Mouse (Mus musculus): ENCODE measurements around the gene Tpp2. TPM values are rescaled to one million over a fixed set of nuclear protein-coding genes. Genes with fewer than 3 reads are reported as not detected.
"Not testable (repeated sequence)": the region's sequence is repeated elsewhere in the genome, so short reads cannot be mapped to it uniquely, and the experiment has no call there.

Gene Tpp2
- total RNA-seq, 2 experiments from 2014 or later = 30.5 to 36.6 TPM

DNA sequence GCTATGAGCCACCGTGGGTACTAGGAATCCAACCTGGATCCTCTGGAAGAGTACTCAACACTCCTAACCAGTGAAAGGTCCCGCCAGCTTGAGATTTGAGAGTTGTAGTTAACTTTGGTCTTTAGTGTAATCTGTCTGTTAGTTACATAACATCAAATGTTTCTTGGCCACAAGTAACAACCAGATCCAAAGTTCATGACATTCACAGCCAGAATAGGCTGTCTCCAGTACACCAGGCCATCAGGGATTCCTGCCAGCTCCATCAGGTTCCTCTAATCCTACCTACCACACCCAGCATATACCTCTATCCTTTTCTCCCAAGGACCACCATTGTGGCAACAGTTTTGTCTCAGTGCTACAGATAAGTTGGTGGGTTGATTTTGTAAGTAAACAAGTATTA, 82.1 kb downstream of the Tpp2 start:
- no peak for DNase-seq (ENCODE audit: low spot score)

DNA sequence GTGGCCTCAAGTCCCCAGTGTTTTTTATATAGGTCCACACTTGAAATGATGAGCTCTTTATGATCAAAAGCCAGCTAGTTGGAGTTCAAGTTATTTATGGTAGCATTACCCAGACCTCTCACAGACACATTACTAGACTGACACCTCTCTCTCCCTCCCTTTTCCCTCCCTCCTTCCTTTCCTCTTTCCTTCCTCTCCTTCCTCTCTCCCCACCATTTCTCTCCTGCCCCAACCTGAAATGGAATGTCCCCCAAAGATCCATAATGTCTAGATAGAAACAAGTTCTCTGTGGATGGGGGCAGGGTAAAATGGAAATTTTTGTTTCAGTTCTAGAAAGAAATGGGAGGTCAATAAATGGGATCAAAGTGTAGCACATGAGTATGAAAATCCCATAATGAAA, 86.5 kb downstream of the Tpp2 start, which contains the start of gene Mettl21c:
Mettl21c (minus strand) TSS at position 101 of the 400 bp plus-strand sequence.
- DNase-seq (ENCODE audit: low spot score) = no peak

DNA sequence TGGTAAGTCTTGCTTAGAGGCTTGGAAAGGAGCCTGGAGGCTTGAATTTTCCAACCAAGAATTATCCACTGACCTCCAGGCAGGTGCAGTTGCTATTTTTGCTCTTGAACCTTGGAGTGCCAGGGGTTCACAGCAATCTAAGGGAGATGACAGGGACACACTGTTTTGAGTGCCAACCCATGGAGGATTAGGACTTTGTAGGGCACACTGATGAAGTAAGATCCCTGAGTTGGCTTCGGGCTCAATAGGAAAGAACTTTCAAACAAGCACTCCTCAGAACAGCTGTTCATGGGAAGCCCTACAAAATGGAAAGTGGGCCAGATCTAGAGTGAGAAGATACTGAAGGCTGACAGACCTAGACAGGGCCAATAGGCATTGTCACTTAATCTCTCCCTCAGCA, 89.2 kb downstream of the Tpp2 start:
- peak; percentile 75 for DNase-seq (ENCODE audit: low spot score)

DNA sequence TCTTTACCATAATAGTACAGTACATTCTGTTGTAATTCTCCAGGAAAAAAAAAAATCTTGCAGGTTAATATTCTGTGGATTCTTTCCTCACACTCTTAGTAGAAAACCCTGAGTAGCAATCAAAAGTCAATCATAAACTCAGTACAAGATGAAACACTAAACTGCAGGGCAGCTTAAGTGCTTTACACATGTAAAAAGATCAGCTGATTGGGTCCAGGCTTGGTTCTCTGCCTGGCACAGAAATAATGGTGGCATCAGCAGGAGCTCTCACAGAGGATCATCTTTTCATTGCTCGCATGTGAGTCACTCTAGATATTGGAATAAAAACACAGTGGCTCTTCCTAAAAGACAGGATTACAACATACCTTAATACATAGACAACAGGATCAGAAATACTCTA, 94.2 kb downstream of the Tpp2 start:
- DNase-seq (ENCODE audit: low spot score) = peak; percentile 52

DNA sequence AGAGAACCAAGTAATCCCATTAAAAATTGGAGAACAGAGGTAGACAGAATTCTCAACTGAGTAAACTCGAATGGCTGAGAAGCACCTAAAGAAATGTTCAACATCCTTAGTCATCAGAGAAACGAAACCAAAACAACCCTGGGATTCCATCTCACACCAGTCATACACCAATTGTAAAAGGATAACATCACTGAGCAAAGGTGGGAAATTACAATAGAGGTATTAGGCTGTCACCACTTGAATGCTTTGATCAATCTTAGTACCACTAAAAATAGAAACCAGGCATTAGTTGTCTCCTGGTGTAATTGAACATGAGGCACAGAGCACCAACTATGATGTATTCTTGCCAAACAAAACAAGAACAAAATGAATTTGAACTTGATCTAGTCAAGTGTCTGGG, 98.8 kb downstream of the Tpp2 start:
- DNase-seq (ENCODE audit: low spot score) = no peak

DNA sequence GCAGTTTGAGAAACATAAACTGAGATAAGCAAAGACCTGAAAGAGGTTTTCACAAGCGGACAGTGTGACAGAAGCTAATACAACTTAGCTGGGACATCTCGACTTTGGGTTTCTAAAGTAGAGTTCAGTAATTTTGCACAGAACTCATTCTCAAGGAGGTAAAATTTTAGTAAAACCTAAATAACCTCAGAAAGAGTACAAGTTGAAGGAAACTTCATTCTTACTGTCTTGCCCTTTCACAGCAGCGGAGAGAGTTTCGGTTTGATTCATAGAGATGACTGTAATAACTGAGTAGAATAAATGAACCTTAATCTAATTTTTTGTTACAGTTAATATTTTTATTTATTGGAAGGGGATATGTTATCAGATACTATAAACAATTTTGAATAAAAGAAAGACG, 99.5 kb downstream of the Tpp2 start:
- no peak for DNase-seq (ENCODE audit: low spot score)

DNA sequence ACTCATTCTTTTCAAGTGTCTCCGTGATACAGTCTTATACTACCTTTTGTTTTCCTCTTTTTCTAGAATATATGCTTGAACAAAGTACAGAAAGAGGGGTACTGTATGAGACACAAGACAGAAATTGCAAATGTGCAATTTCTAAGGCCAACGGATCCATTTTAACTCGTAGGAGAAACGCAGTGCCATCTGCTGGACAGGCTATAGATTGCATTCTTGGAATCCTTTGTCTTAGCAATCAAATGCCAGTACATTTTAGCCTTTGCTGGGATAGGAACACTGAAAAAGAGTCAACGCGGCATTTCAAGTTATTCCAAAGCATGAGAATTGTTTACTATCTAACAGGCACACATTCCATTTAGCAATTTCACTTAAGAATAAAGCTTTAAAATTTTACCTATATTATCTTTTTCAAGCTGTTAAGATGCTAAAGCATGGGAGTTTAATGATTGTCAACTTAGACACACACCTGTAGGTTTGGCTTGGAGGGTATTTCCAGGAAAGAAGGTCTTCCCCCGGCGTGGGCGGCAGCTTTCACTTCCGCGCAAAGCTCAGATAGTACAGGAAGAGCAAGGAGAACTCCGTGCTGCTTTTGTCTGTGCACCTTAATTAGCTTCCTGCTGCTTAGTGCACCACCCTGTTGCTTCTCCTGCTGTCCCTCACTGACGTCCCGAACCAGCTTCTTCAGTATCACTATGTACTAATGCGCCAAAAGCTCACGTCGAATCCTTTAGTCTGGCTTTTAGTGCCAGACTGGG, 108.5 kb downstream of the Tpp2 start:
- peak; percentile 48 for DNase-seq (ENCODE audit: low spot score)

DNA sequence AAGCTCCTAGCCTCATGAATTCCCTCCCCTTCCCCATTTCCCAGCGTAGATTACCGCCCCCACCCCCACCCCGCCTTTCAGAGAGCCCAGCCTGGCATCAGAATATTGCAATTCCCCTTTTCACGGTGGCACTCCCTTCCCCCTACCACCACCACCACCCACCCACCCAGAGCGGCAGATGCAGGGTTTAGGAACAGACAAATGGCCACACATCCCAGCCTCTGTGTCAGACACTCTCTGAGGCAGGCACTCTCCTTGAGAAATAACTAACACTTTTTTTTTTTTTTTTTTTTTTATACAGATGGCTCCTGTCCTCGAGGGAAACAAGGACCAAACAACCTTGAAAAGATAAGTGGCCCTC, 109.1 kb downstream of the Tpp2 start:
- no peak for DNase-seq (ENCODE audit: low spot score)

DNA sequence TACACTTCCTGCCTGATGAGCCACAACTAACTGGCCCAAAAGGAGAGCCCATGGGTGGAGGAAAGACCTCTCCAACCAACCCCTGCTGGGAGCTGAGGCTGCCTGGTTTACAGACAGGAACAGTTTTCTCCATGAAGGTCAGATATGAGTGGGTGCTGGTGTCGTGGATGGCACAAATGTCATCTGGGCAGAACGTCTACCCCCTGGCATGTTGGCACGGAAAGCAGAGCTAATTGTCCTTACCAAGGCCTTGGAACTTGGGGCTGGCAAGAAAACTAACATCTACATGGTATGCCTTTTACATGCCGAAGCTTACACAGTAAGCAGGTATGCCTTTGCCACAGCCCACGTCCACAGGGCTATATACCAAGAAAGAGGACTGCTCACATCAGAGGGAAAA, 112.2 kb downstream of the Tpp2 start:
- not testable (repeated sequence) for DNase-seq (ENCODE audit: low spot score)

DNA sequence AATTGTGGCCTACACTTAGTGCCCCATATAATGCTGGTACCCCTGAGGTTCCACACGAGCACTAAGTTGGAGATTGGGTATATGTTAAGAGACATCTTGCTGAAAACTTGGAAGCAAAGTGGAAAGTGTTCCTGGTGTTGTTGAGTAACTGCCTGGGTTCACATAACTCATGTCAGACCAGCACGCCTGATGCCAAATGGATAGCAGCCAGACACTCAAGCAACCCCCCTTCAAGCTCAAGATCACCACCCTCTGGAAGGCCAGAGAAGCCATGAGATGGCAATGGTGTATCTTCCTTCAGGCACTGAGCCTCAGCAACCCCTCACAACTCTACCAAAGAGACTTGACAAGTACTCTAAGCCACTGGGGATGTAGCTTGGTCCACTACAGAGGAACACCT, 113.1 kb downstream of the Tpp2 start:
- DNase-seq (ENCODE audit: low spot score) = no peak

Small RNAs within 50 kb of the gene (microRNA-seq; reads per million reads assigned to microRNA genes)
- gene Gm24180 = not detected

Other genes starting within 250 kb of the Tpp2 start
- gene 1500015O10Rik, start 203.0 kb upstream of the Tpp2 start, total RNA-seq (2021) = 1 to 10 TPM; 1.5 to 4.0 TPM
- 10 to 100 TPM in 1 of 2 experiments, 1 to 10 TPM in 1; 9.2 to 13.8 TPM for gene Uxs1, start 105.8 kb upstream of the Tpp2 start, total RNA-seq (2021)
- 10 to 100 TPM; 49.5 to 76.8 TPM for gene Mettl21c, start 86.4 kb downstream of the Tpp2 start, total RNA-seq (2021)
- gene Gm8251, start 128.3 kb downstream of the Tpp2 start, total RNA-seq (2021) = not detected
- gene Tex30, start 168.8 kb downstream of the Tpp2 start, total RNA-seq (2021) = 1 to 10 TPM; 3.8 to 5.6 TPM
- gene Kdelc1, start 185.2 kb downstream of the Tpp2 start, total RNA-seq (2021) = 1 to 10 TPM; 4.0 to 4.1 TPM
- gene Bivm, start 185.3 kb downstream of the Tpp2 start, total RNA-seq (2021) = 1 to 10 TPM; 7.5 to 8.1 TPM
- 10 to 100 TPM; 11.6 to 15.0 TPM for gene Ercc5, start 214.1 kb downstream of the Tpp2 start, total RNA-seq (2021)